Mouse (Mus musculus) limb, embryonic 11.5 days (tissue): ENCODE measurements at regions not wholly inside any gene's neighbourhood (a gene's known extent, or its start where the extent isn't known, plus 50 kb on each side); places are given as distances from the start of the nearest gene placed in this dataset.

ENCODE experiments used
- ATAC-seq: fragments of 200-750 bp; cut with Nextera tagmentation; 2 replicates; pipeline ENCODE4 v1.8.0; 2017; ENCODE audit warnings: low read depth; ENCODE audit not compliant: insufficient number of reproducible peaks, low FRiP score, low TSS enrichment
- DNase-seq: peaks from one replicate; pipeline ENCODE4 v3.0.0-alpha.2; 2015; ENCODE audit warnings: low spot score
- H3K27ac ChIP-seq: fragments of 300-500 bp; sonication (generic); replicated peaks from 2 replicates; pipeline ENCODE4 v1.5.1; 2014; ENCODE audit warnings: low read depth, mild to moderate bottlenecking, low read length
- H3K27me3 ChIP-seq: fragments of 300-500 bp; sonication (generic); 2 replicates; pipeline ENCODE4 v1.6.1; 2014; ENCODE audit warnings: mild to moderate bottlenecking, low read length, mixed read lengths; ENCODE audit not compliant: control insufficient read depth, insufficient read depth
- H3K36me3 ChIP-seq: fragments of 300-500 bp; sonication (generic); 2 replicates; pipeline ENCODE4 v1.6.1; 2014; ENCODE audit warnings: mild to moderate bottlenecking, low read length, moderate library complexity, mixed read lengths; ENCODE audit not compliant: control insufficient read depth, insufficient read depth
- H3K4me1 ChIP-seq: fragments of 300-500 bp; sonication (generic); 2 replicates; pipeline ENCODE4 v1.6.1; 2014; ENCODE audit warnings: low read length, mixed read lengths; ENCODE audit not compliant: control insufficient read depth, insufficient read depth
- H3K4me2 ChIP-seq: fragments of 300-500 bp; sonication (generic); 2 replicates; pipeline ENCODE4 v1.6.1; 2014; ENCODE audit warnings: low read depth, mild to moderate bottlenecking, moderate library complexity; ENCODE audit not compliant: severe bottlenecking
- H3K4me3 ChIP-seq: fragments of 300-500 bp; sonication (generic); 2 replicates; pipeline ENCODE4 v1.5.1; 2014; ENCODE audit warnings: low read depth, low read length
- H3K9ac ChIP-seq: fragments of 300-500 bp; sonication (generic); 2 replicates; pipeline ENCODE4 v1.6.1; 2014; ENCODE audit warnings: mild to moderate bottlenecking, low read length
- H3K9me3 ChIP-seq: fragments of 300-500 bp; sonication (generic); 2 replicates; pipeline ENCODE4 v1.6.1; 2016; ENCODE audit warnings: low read length; ENCODE audit not compliant: control insufficient read depth
- WGBS: fragments of 180-500 bp; shearing (Covaris S2); extraction: QIAGEN DNeasy Blood & Tissue Kit; methylation state at CpG from one replicate; pipeline ENCODE4 v1.1.7; 2014; 5-methylcytosine and 5-hydroxymethylcytosine counted together

- ATAC-seq (no peak), DNase-seq (no peak)
- Histone ChIP-seq H3K36me3 (no peaks in the 10 kb centered on the region), H3K27ac (no peak overlapping the region), H3K9ac (no peak overlapping the region), H3K4me3 (no peak overlapping the region), H3K4me1 (no peaks in the 10 kb centered on the region), H3K9me3 (no peaks in the 10 kb centered on the region), H3K27me3 (no peaks in the 10 kb centered on the region), H3K4me2 (no peak overlapping the region)
- 68% methylated on average over 16 of the region's 16 CpGs for WGBS
Measured at GRCm38 (mm10) chr4:131148042-131148747, 204.0 kb downstream of the Matn1 start.

GRCm38 (mm10) chr4:131149466-131149865, 205.3 kb downstream of the Matn1 start:
- H3K27ac ChIP-seq: no peak overlapping the region
- H3K4me1 ChIP-seq: no peaks in the 10 kb centered on the region
- H3K9ac ChIP-seq: no peak overlapping the region
- 83% methylated on average over 5 of the region's 5 CpGs for WGBS
- H3K36me3 ChIP-seq: no peaks in the 10 kb centered on the region
- no peaks in the 10 kb centered on the region for H3K27me3 ChIP-seq
- no peaks in the 10 kb centered on the region for H3K9me3 ChIP-seq
- ATAC-seq (no peak), DNase-seq (no peak)
- H3K4me3 ChIP-seq: no peak overlapping the region
- no peak overlapping the region for H3K4me2 ChIP-seq

DNA sequence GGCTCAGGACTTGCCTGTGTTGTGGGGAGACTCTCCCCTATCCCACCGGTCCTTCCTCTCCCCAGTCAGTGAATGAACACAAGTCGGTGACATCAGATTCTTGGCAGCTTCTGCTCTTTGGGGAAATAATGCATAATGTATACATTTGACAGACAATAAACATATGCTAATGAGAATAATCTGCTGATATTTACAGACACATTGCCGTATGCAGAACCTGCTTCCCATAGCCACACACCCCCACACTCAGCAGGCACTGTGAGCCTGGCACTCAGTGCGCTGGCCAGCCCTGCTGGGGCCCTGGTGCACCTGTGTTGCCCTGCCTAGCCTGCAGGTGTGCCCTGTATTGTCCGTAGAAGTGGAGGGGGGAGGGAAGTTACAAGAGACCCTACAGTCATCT, 215.5 kb downstream of the Matn1 start:
- H3K9me3 ChIP-seq: no peaks in the 10 kb centered on the region
- DNase-seq (no peak), ATAC-seq (no peak)
- 0 out of 2 replicates have a peak, but pooled peaks cover 2% of the 10 kb centered on the region for H3K4me1 ChIP-seq
- H3K9ac ChIP-seq: no peak overlapping the region
- H3K36me3 ChIP-seq: no peaks in the 10 kb centered on the region
- H3K27ac ChIP-seq: no peak overlapping the region
- H3K4me3 ChIP-seq: no peak overlapping the region
- WGBS: 56% methylated on average over 5 of the region's 5 CpGs
- H3K4me2 ChIP-seq: no peak overlapping the region
- no peaks in the 10 kb centered on the region for H3K27me3 ChIP-seq

GRCm38 (mm10) chr4:131160135-131160534, 215.9 kb downstream of the Matn1 start:
- H3K4me3 ChIP-seq: no peak overlapping the region
- H3K9ac ChIP-seq: no peak overlapping the region
- H3K4me1 ChIP-seq: 0 out of 2 replicates have a peak, but pooled peaks cover 2% of the 10 kb centered on the region
- H3K4me2 ChIP-seq: no peak overlapping the region
- WGBS: 35% methylated on average over 5 of the region's 5 CpGs
- H3K27ac ChIP-seq: no peak overlapping the region
- no peak for ATAC-seq
- H3K9me3 ChIP-seq: no peaks in the 10 kb centered on the region
- no peak for DNase-seq
- no peaks in the 10 kb centered on the region for H3K27me3 ChIP-seq
- H3K36me3 ChIP-seq: no peaks in the 10 kb centered on the region

DNA sequence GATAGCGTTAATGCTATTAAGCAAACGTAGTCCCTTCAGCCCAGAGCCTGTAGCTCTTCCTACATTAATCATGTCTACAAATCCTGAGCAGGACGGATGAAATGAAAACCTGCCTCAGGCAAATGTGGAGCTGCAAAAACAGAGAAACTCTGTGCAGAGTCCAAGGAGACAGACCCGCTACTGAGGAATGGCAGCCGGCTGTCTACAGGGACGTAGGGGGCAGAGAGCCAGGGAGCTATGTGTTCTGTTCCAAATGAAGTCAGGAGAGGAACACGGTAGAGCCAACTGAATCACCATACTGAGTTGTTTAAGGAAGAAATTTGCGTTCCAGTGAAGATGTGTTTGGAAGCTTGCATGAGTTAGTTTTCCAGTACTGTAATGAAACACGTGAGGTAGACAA, 217.3 kb downstream of the Matn1 start:
- no peak overlapping the region for H3K27ac ChIP-seq
- H3K9ac ChIP-seq: no peak overlapping the region
- H3K4me3 ChIP-seq: no peak overlapping the region
- ATAC-seq (no peak), DNase-seq (no peak)
- 0 out of 2 replicates have a peak, but pooled peaks cover 2% of the 10 kb centered on the region for H3K4me1 ChIP-seq
- H3K36me3 ChIP-seq: no peaks in the 10 kb centered on the region
- H3K27me3 ChIP-seq: no peaks in the 10 kb centered on the region
- no peaks in the 10 kb centered on the region for H3K9me3 ChIP-seq
- H3K4me2 ChIP-seq: no peak overlapping the region
- WGBS: 68% methylated on average over 9 of the region's 9 CpGs

DNA sequence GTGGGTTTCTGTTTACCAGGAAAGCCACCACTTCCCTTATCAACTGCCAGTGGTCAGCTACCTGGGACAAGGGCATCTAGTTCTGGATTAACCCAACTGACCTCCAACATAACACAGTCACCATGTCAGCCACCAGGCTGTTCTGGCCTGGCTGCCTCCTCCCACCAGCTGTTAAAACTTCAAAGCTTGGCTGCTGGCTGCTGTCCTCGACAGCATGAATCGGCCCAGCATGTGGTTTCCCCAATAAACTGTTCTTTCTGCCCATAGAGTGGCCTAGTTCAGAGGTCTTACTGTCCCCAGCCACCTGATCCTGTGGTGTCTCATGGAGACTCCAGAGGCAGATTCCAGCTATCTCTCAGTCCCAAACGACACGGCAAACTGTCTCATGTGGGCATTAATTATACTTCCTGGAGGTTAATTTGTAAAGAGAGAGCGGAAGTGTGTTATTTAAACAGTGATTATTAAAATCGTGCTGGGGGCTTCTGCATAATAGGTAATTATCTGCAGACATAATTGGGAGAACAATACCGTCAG, 219.7 kb downstream of the Matn1 start:
- H3K27me3 ChIP-seq: no peaks in the 10 kb centered on the region
- no peaks in the 10 kb centered on the region for H3K4me1 ChIP-seq
- H3K9ac ChIP-seq: no peak overlapping the region
- H3K27ac ChIP-seq: no peak overlapping the region
- H3K4me3 ChIP-seq: no peak overlapping the region
- H3K4me2 ChIP-seq: no peak overlapping the region
- ATAC-seq (no peak), DNase-seq (peak; percentile 57)
- 22% methylated on average over 7 of the region's 7 CpGs for WGBS
- H3K9me3 ChIP-seq: no peaks in the 10 kb centered on the region
- H3K36me3 ChIP-seq: no peaks in the 10 kb centered on the region

DNA sequence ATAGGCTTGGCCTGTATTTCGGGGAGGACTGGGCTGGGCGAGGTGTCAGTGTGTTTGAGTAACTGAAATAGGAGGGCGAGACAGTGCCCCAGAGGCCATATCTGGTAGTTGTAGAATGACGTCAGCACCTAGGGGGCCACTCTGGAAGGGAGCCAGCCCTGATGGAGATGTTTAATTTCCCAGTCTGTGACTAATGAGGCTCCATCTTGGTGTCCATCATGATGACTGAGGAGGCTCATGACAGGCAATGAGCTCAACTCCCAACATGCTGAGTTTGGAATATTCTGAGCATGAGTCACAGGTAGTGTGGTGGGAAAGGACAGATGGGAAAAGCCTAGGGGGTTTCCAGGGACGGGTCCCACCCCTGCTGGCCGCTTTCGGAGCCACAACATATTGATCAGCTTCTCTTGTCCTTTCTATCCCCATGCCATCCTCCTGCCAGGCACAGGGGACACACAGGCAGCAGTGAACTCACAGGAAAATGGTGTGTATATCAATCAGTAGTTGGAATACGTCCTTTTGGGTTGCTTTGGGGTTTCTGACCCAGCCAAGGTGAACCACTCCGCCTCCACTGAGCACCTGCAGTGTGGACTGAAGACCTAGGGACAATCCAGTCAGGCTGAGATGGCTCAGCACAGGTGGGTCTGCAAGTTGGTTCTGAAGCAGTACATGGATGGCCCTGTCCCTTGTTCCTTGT, 222.5 kb downstream of the Matn1 start:
- Histone ChIP-seq H3K27me3 (no peaks in the 10 kb centered on the region), H3K9ac (no peak overlapping the region), H3K4me2 (no peak overlapping the region), H3K4me1 (no peaks in the 10 kb centered on the region), H3K4me3 (no peak overlapping the region), H3K36me3 (no peaks in the 10 kb centered on the region), H3K9me3 (no peaks in the 10 kb centered on the region), H3K27ac (no peak overlapping the region)
- 82% methylated on average over 9 of the region's 9 CpGs for WGBS
- DNase-seq: no peak
- no peak for ATAC-seq

- Histone ChIP-seq H3K9ac (no peak overlapping the region), H3K36me3 (no peaks in the 10 kb centered on the region), H3K27ac (no peak overlapping the region), H3K9me3 (no peaks in the 10 kb centered on the region; the same call in 1 of the 2 replicates), H3K4me3 (no peak overlapping the region), H3K4me2 (no peak overlapping the region), H3K27me3 (no peaks in the 10 kb centered on the region), H3K4me1 (no peaks in the 10 kb centered on the region)
- DNase-seq: no peak
- no peak for ATAC-seq
- 76% methylated on average over 2 of the region's 2 CpGs for WGBS
Measured at GRCm38 (mm10) chr4:131167921-131168320, 223.7 kb downstream of the Matn1 start.
